Mouse (Mus musculus) adrenal gland, adult 18-20 months (tissue): ENCODE data around the gene Ppm1b. TPM values are rescaled to one million over a fixed set of nuclear protein-coding genes. Genes with fewer than 3 reads are reported as not detected.

Source experiments
- DNase-seq, 2 experiments: peaks; one replicate each; pipeline ENCODE4 v3.0.0; 2021 to 2022; ENCODE audit warnings: low spot score in 2 of 2
- total RNA-seq, 2 experiments: library from RNA; stranded (reverse); gene quantifications; 1 replicate in 1 of 2; 2 replicates in 1 of 2; pipeline ENCODE4 v1.2.3; 2021

Ppm1b gene
- total RNA-seq, 2 experiments from 2014 or later = 114 to 143 TPM

- peak; percentile 96 to 98 for DNase-seq
Observed at GRCm38 (mm10) chr17:84957487-84958259, 1.1 kb downstream of the Ppm1b start.

GRCm38 (mm10) chr17:84958411-84958911 is 1.9 kb downstream of the Ppm1b start:
- no peak for DNase-seq

GRCm38 (mm10) chr17:84958986-84959664 is 2.6 kb downstream of the Ppm1b start:
- DNase-seq = no peak

- no peak for DNase-seq
Observed at GRCm38 (mm10) chr17:84959665-84960020, 3.1 kb downstream of the Ppm1b start.

- no peak for DNase-seq
Observed at GRCm38 (mm10) chr17:84960136-84960535, 3.6 kb downstream of the Ppm1b start.

GRCm38 (mm10) chr17:84962046-84962445 is 5.5 kb downstream of the Ppm1b start:
- DNase-seq = no peak

GRCm38 (mm10) chr17:84963651-84964050 is 7.1 kb downstream of the Ppm1b start:
- DNase-seq = no peak

GRCm38 (mm10) chr17:84966231-84966630 is 9.7 kb downstream of the Ppm1b start:
- DNase-seq = no peak

GRCm38 (mm10) chr17:84967045-84967444 is 10.5 kb downstream of the Ppm1b start:
- no peak for DNase-seq

- DNase-seq = no peak
Observed at GRCm38 (mm10) chr17:84969916-84970315, 13.4 kb downstream of the Ppm1b start.

- no peak for DNase-seq
Observed at GRCm38 (mm10) chr17:84981721-84982120, 25.2 kb downstream of the Ppm1b start.

GRCm38 (mm10) chr17:84982735-84983134 is 26.2 kb downstream of the Ppm1b start:
- no peak for DNase-seq

- no peak for DNase-seq
Observed at GRCm38 (mm10) chr17:84986368-84986767, 29.8 kb downstream of the Ppm1b start.

- DNase-seq = no peak
Observed at GRCm38 (mm10) chr17:84987834-84988410, 31.4 kb downstream of the Ppm1b start.

GRCm38 (mm10) chr17:84988514-84988913 is 32.0 kb downstream of the Ppm1b start:
- no peak for DNase-seq

- no peak for DNase-seq
Observed at GRCm38 (mm10) chr17:84995844-84996243, 39.3 kb downstream of the Ppm1b start.

GRCm38 (mm10) chr17:84997639-84998038 is 41.1 kb downstream of the Ppm1b start:
- DNase-seq = no peak

- no peak for DNase-seq
Observed at GRCm38 (mm10) chr17:84999636-85000035, 43.1 kb downstream of the Ppm1b start.

- no peak for DNase-seq
Observed at GRCm38 (mm10) chr17:85013485-85013884, 56.9 kb downstream of the Ppm1b start.

GRCm38 (mm10) chr17:85014632-85015031 is 58.1 kb downstream of the Ppm1b start:
- DNase-seq = no peak

GRCm38 (mm10) chr17:85018344-85018743 is 61.8 kb downstream of the Ppm1b start:
- no peak for DNase-seq

GRCm38 (mm10) chr17:85018794-85019193 is 62.3 kb downstream of the Ppm1b start:
- peak in 1 of 2 experiments; percentile 13 for DNase-seq
